Mouse (Mus musculus): ENCODE measurements around the gene BC048671. TPM values are rescaled to one million over a fixed set of nuclear protein-coding genes. Genes with fewer than 3 reads are reported as not detected.

The BC048671 gene
- polyA plus RNA-seq, 1 experiment from 2014 or later = not detected

GRCm38 (mm10) chr6:90324463-90324862 lies 23.4 kb downstream of the BC048671 start:
- H3K4me3 ChIP-seq = no peak overlapping the region
- H3K36me3 ChIP-seq = no peaks in the 10 kb centered on the region
- no peak overlapping the region for H3K9ac ChIP-seq
- WGBS = 75% methylated on average over 3 of the region's 3 CpGs
- no peaks in the 10 kb centered on the region for H3K9me3 ChIP-seq
- H3K27ac ChIP-seq = no peak overlapping the region
- H3K4me2 ChIP-seq = peak overlapping the region; percentile 36; the same call in 1 of the 2 replicates
- peaks cover 14% of the 10 kb centered on the region; the same call in 1 of the 2 replicates for H3K27me3 ChIP-seq
- ATAC-seq (ENCODE audit: low FRiP score) = no peak
- H3K4me1 ChIP-seq (replicated peaks) = peaks cover 4% of the 10 kb centered on the region; the same call in 1 of the 2 replicates

- no peak for ATAC-seq (ENCODE audit: low FRiP score)
- no peaks in the 10 kb centered on the region for H3K9me3 ChIP-seq
- 6% methylated on average over 22 of the region's 22 CpGs for WGBS
- H3K27ac ChIP-seq = no peak within 1 kb of the TSS
- H3K4me2 ChIP-seq = peak within 1 kb of the TSS; percentile 36
- no peaks in the 10 kb centered on the region for H3K36me3 ChIP-seq
- peaks cover 14% of the 10 kb centered on the region; the same call in 1 of the 2 replicates for H3K27me3 ChIP-seq
- H3K4me1 ChIP-seq (replicated peaks) = peaks cover 7% of the 10 kb centered on the region; the same call in 1 of the 2 replicates
- 0 out of 2 replicates have a peak within 1 kb of the TSS, but pooled peaks have one; percentile 8 for H3K4me3 ChIP-seq
- H3K9ac ChIP-seq = peak within 1 kb of the TSS; percentile 10; the same call in 1 of the 2 replicates
Observed at GRCm38 (mm10) chr6:90324991-90325390, 24.0 kb downstream of the BC048671 start, which contains the start of gene Chst13. Gene Chst13, minus strand, starts transcription at chr6:90325185.

- no peaks in the 10 kb centered on the region for H3K9me3 ChIP-seq
- no peak overlapping the region for H3K9ac ChIP-seq
- no peak for ATAC-seq (ENCODE audit: low FRiP score)
- no peak overlapping the region for H3K4me2 ChIP-seq
- no peak overlapping the region for H3K4me3 ChIP-seq
- H3K4me1 ChIP-seq (replicated peaks) = peaks cover 9% of the 10 kb centered on the region; the same call in 1 of the 2 replicates
- no peak overlapping the region for H3K27ac ChIP-seq
- WGBS = 27% methylated on average over 6 of the region's 6 CpGs
- no peaks in the 10 kb centered on the region for H3K36me3 ChIP-seq
- peaks cover 14% of the 10 kb centered on the region; the same call in 1 of the 2 replicates for H3K27me3 ChIP-seq
Observed at GRCm38 (mm10) chr6:90327670-90328069, 26.7 kb downstream of the BC048671 start.

GRCm38 (mm10) chr6:90329953-90330352 lies 28.9 kb downstream of the BC048671 start:
- Histone ChIP-seq H3K36me3 (no peaks in the 10 kb centered on the region), H3K4me3 (no peak overlapping the region), H3K27me3 (peaks cover 6% of the 10 kb centered on the region; the same call in 1 of the 2 replicates), H3K27ac (no peak overlapping the region), H3K4me2 (no peak overlapping the region), H3K9ac (no peak overlapping the region), H3K4me1 (replicated peaks) (peaks cover 7% of the 10 kb centered on the region; the same call in 1 of the 2 replicates), H3K9me3 (no peaks in the 10 kb centered on the region)
- peak; percentile 68 for ATAC-seq (ENCODE audit: low FRiP score)
- WGBS = 24% methylated on average over 1 of the region's 1 CpGs

GRCm38 (mm10) chr6:90332561-90333425 lies 31.8 kb downstream of the BC048671 start, which contains the start of gene Uroc1:
Gene Uroc1, plus strand, starts transcription at chr6:90333284.
- H3K27ac ChIP-seq = no peak within 1 kb of the TSS
- WGBS = 84% methylated on average over 7 of the region's 7 CpGs
- H3K36me3 ChIP-seq = no peaks in the 10 kb centered on the region
- H3K4me3 ChIP-seq = no peak within 1 kb of the TSS
- no peak within 1 kb of the TSS for H3K9ac ChIP-seq
- H3K27me3 ChIP-seq = no peaks in the 10 kb centered on the region
- no peak within 1 kb of the TSS for H3K4me2 ChIP-seq
- no peak for ATAC-seq (ENCODE audit: low FRiP score)
- no peaks in the 10 kb centered on the region for H3K9me3 ChIP-seq
- peaks cover 5% of the 10 kb centered on the region; the same call in 1 of the 2 replicates for H3K4me1 ChIP-seq (replicated peaks)

- Histone ChIP-seq H3K4me2 (no peak overlapping the region), H3K4me1 (replicated peaks) (peaks cover 5% of the 10 kb centered on the region; the same call in 1 of the 2 replicates), H3K27me3 (no peaks in the 10 kb centered on the region), H3K36me3 (no peaks in the 10 kb centered on the region), H3K4me3 (no peak overlapping the region), H3K27ac (no peak overlapping the region), H3K9me3 (no peaks in the 10 kb centered on the region), H3K9ac (no peak overlapping the region)
- 85% methylated on average over 3 of the region's 3 CpGs for WGBS
- no peak for ATAC-seq (ENCODE audit: low FRiP score)
Observed at GRCm38 (mm10) chr6:90334244-90334643, 33.2 kb downstream of the BC048671 start.

GRCm38 (mm10) chr6:90342343-90342742 lies 41.3 kb downstream of the BC048671 start:
- H3K27ac ChIP-seq = no peak overlapping the region
- H3K27me3 ChIP-seq = no peaks in the 10 kb centered on the region
- H3K36me3 ChIP-seq = no peaks in the 10 kb centered on the region
- no peaks in the 10 kb centered on the region for H3K9me3 ChIP-seq
- ATAC-seq (ENCODE audit: low FRiP score) = no peak
- no peak overlapping the region for H3K9ac ChIP-seq
- 85% methylated on average over 2 of the region's 2 CpGs for WGBS
- no peak overlapping the region for H3K4me3 ChIP-seq
- H3K4me1 ChIP-seq (replicated peaks) = no peaks in the 10 kb centered on the region
- no peak overlapping the region for H3K4me2 ChIP-seq

- H3K27me3 ChIP-seq = no peaks in the 10 kb centered on the region
- H3K36me3 ChIP-seq = no peaks in the 10 kb centered on the region
- no peak overlapping the region for H3K27ac ChIP-seq
- no peaks in the 10 kb centered on the region for H3K9me3 ChIP-seq
- WGBS = 90% methylated on average over 4 of the region's 4 CpGs
- no peak overlapping the region for H3K4me3 ChIP-seq
- no peak for ATAC-seq (ENCODE audit: low FRiP score)
- no peaks in the 10 kb centered on the region for H3K4me1 ChIP-seq (replicated peaks)
- no peak overlapping the region for H3K9ac ChIP-seq
- H3K4me2 ChIP-seq = no peak overlapping the region
Observed at GRCm38 (mm10) chr6:90347183-90347582, 46.2 kb downstream of the BC048671 start.

GRCm38 (mm10) chr6:90348500-90348899 lies 47.5 kb downstream of the BC048671 start:
- H3K9ac ChIP-seq = no peak overlapping the region

GRCm38 (mm10) chr6:90350011-90350410 lies 49.0 kb downstream of the BC048671 start:
- no peak for ATAC-seq (ENCODE audit: low FRiP score)

More at GRCm38 (mm10) chr6:90348500-90348899, 47.5 kb downstream of the BC048671 start:
- Histone ChIP-seq H3K4me1 (replicated peaks) (no peaks in the 10 kb centered on the region), H3K9me3 (no peaks in the 10 kb centered on the region), H3K36me3 (no peaks in the 10 kb centered on the region), H3K4me3 (no peak overlapping the region), H3K27me3 (no peaks in the 10 kb centered on the region), H3K27ac (no peak overlapping the region), H3K4me2 (no peak overlapping the region)
- ATAC-seq (ENCODE audit: low FRiP score) = no peak
- WGBS = 85% methylated on average over 4 of the region's 4 CpGs

More at GRCm38 (mm10) chr6:90350011-90350410, 49.0 kb downstream of the BC048671 start:
- no peaks in the 10 kb centered on the region for H3K36me3 ChIP-seq
- no peak overlapping the region for H3K4me2 ChIP-seq
- H3K27ac ChIP-seq = no peak overlapping the region
- no peak overlapping the region for H3K4me3 ChIP-seq
- H3K4me1 ChIP-seq (replicated peaks) = no peaks in the 10 kb centered on the region
- WGBS = 73% methylated on average over 2 of the region's 2 CpGs
- H3K9me3 ChIP-seq = no peaks in the 10 kb centered on the region
- H3K27me3 ChIP-seq = no peaks in the 10 kb centered on the region
- no peak overlapping the region for H3K9ac ChIP-seq

Measured in hindbrain, embryonic 13.5 days (tissue).